ENCODE assay signal across 18 mouse cellular contexts in genomic region chr2:110036265-110036664, GRCm38 (mm10). TPM values are rescaled to one million over a fixed set of nuclear protein-coding genes. Genes with fewer than 3 reads are reported as not detected.
A peak's percentile ranks its signal among the peaks of the same experiment; 100 is the strongest.
DNase-seq lines count a peak whose midpoint lies in the region; ATAC-seq and TF ChIP-seq lines count a peak whose summit lies in the region.
"Had no signal": no experiment of that assay in that cellular context is flagged by ENCODE, and none has a peak within 500 bp of the region (broad histone marks: within the 10 kb centered on the region; RNA-seq: fewer than 3 reads in every experiment).

No protein-coding gene starts in this region.

- intact Hi-C loops in heart, postnatal 10 days (cut with DNase I) = no loop called here

- no peaks in the 10 kb centered on the region for H3K27me3 ChIP-seq in heart, embryonic 14.5 days (ENCODE audit: control insufficient read depth, insufficient read depth, low read length)
- no peaks in the 10 kb centered on the region for H3K27me3 ChIP-seq in liver, postnatal 0 days (ENCODE audit: insufficient read depth, low read length)
- no peaks in the 10 kb centered on the region for H3K27me3 ChIP-seq in liver, embryonic 12.5 days (replicated peaks)
- H3K27me3 ChIP-seq in intestine, embryonic 14.5 days (replicated peaks; ENCODE audit: control insufficient read depth, insufficient read depth, low read length) = no peaks in the 10 kb centered on the region
- no peaks in the 10 kb centered on the region for H3K27me3 ChIP-seq in stomach, embryonic 16.5 days (ENCODE audit: control insufficient read depth, insufficient read depth, low read length)
- H3K27me3 ChIP-seq: embryonic facial prominence, embryonic 15.5 days; hindbrain, embryonic 15.5 days; neural tube, embryonic 13.5 days had no signal

- H3K9ac ChIP-seq in heart, embryonic 14.5 days (ENCODE audit: low read length) = peak overlapping the region; percentile 6; the same call in 1 of the 2 replicates
- H3K9ac ChIP-seq in liver, postnatal 0 days (replicated peaks) = no peak overlapping the region
- no peak overlapping the region for H3K9ac ChIP-seq in liver, embryonic 12.5 days
- H3K9ac ChIP-seq in intestine, embryonic 14.5 days (ENCODE audit: low read length) = no peak overlapping the region
- H3K9ac ChIP-seq in stomach, embryonic 16.5 days (ENCODE audit: low read length) = no peak overlapping the region
- H3K9ac ChIP-seq: embryonic facial prominence, embryonic 15.5 days; hindbrain, embryonic 15.5 days; liver, embryonic 14.5 days; neural tube, embryonic 13.5 days had no signal

- H3K4me2 ChIP-seq in heart, embryonic 14.5 days (ENCODE audit: low read length) = peak overlapping the region; percentile 40
- 0 out of 2 replicates have a peak overlapping the region, but pooled peaks have one; percentile 36 for H3K4me2 ChIP-seq in liver, postnatal 0 days (ENCODE audit: low read depth, low read length)
- H3K4me2 ChIP-seq in liver, embryonic 12.5 days = no peak overlapping the region
- 0 out of 2 replicates have a peak overlapping the region, but pooled peaks have one; percentile 20 for H3K4me2 ChIP-seq in intestine, embryonic 14.5 days (ENCODE audit: low read length)
- H3K4me2 ChIP-seq in stomach, embryonic 16.5 days (ENCODE audit: low read depth, low read length) = no peak overlapping the region
- H3K4me2 ChIP-seq: embryonic facial prominence, embryonic 15.5 days; hindbrain, embryonic 15.5 days; neural tube, embryonic 13.5 days had no signal

- no peak for DNase-seq in heart, postnatal 10 days
- no peak for DNase-seq in liver, postnatal 0 days
- no peak for DNase-seq in intestine, embryonic 14.5 days (ENCODE audit: low spot score)
- no peak for DNase-seq in cerebellum, adult 8-10 months
- no peak for DNase-seq in lung, postnatal 10 days
- DNase-seq: cerebellum, adult 18-20 months; heart, adult 18-20 months; kidney, postnatal 36 days; layer of hippocampus, postnatal 36 days; lung, postnatal 4 days had no signal

- H3K9me3 ChIP-seq in heart, embryonic 14.5 days (ENCODE audit: control insufficient read depth, low read length) = no peaks in the 10 kb centered on the region
- H3K9me3 ChIP-seq in liver, postnatal 0 days (ENCODE audit: low read length) = no peaks in the 10 kb centered on the region
- no peaks in the 10 kb centered on the region for H3K9me3 ChIP-seq in liver, embryonic 12.5 days (replicated peaks)
- H3K9me3 ChIP-seq in intestine, embryonic 14.5 days (ENCODE audit: control insufficient read depth, low read length) = no peaks in the 10 kb centered on the region
- no peaks in the 10 kb centered on the region for H3K9me3 ChIP-seq in stomach, embryonic 16.5 days (replicated peaks; ENCODE audit: control insufficient read depth, low read length)
- H3K9me3 ChIP-seq: embryonic facial prominence, embryonic 15.5 days; hindbrain, embryonic 15.5 days; neural tube, embryonic 13.5 days had no signal

- H3K4me1 ChIP-seq in heart, embryonic 14.5 days (ENCODE audit: control insufficient read depth in 2 of 2, insufficient read depth in 2 of 2, low read length in 2 of 2) = peaks cover 0 to 22% of the 10 kb centered on the region in 2 experiments; a peak in 2 of 4 replicates
- H3K4me1 ChIP-seq in liver, postnatal 0 days (ENCODE audit: insufficient read depth) = 0 out of 2 replicates have a peak, but pooled peaks cover 3% of the 10 kb centered on the region
- H3K4me1 ChIP-seq in liver, embryonic 12.5 days = peaks cover 5% of the 10 kb centered on the region; the same call in 1 of the 2 replicates
- peaks cover 15% of the 10 kb centered on the region for H3K4me1 ChIP-seq in intestine, embryonic 14.5 days (replicated peaks; ENCODE audit: control insufficient read depth, insufficient read depth, low read length)
- peaks cover 12% of the 10 kb centered on the region for H3K4me1 ChIP-seq in stomach, embryonic 16.5 days (ENCODE audit: control insufficient read depth, insufficient read depth, low read length)

- WGBS in heart, embryonic 14.5 days = 27% methylated on average over 4 of the region's 4 CpGs
- 56% methylated on average over 4 of the region's 4 CpGs for WGBS in liver, postnatal 0 days (ENCODE audit: insufficient replicate concordance)
- 63% methylated on average over 4 of the region's 4 CpGs for WGBS in liver, embryonic 12.5 days (ENCODE audit: insufficient replicate concordance)
- 8% methylated on average over 4 of the region's 4 CpGs for WGBS in intestine, embryonic 14.5 days
- WGBS in stomach, embryonic 16.5 days = 18% methylated on average over 4 of the region's 4 CpGs

- ATAC-seq in heart, embryonic 14.5 days (ENCODE audit: insufficient number of reproducible peaks, insufficient read depth, low FRiP score, low read depth) = no peak
- no peak for ATAC-seq in liver, postnatal 0 days
- ATAC-seq in liver, embryonic 12.5 days = no peak
- ATAC-seq in intestine, embryonic 14.5 days (replicated peaks; ENCODE audit: low FRiP score, low TSS enrichment, low read depth) = peak; percentile 81
- peak; percentile 56; the same call in 1 of the 2 replicates for ATAC-seq in stomach, embryonic 16.5 days (ENCODE audit: insufficient read depth, low FRiP score)
- ATAC-seq: forebrain, embryonic 14.5 days had no signal

- peaks cover 28% of the 10 kb centered on the region for H3K36me3 ChIP-seq in heart, embryonic 14.5 days (ENCODE audit: control insufficient read depth, insufficient read depth, low read length)
- peaks cover 4% of the 10 kb centered on the region for H3K36me3 ChIP-seq in liver, postnatal 0 days (replicated peaks; ENCODE audit: insufficient read depth, low read length)
- peaks cover 27% of the 10 kb centered on the region for H3K36me3 ChIP-seq in liver, embryonic 12.5 days
- peaks cover 29% of the 10 kb centered on the region for H3K36me3 ChIP-seq in intestine, embryonic 14.5 days (ENCODE audit: control insufficient read depth, insufficient read depth, low read length)
- 0 out of 2 replicates have a peak, but pooled peaks cover 3% of the 10 kb centered on the region for H3K36me3 ChIP-seq in stomach, embryonic 16.5 days (ENCODE audit: control insufficient read depth, insufficient read depth, low read length)

- no peak for TF ChIP-seq EP300 in liver, postnatal 0 days (IDR thresholded peaks at IDR 0.05; ENCODE audit: low read depth)

- no peak for TF ChIP-seq CTCF in liver, postnatal 0 days (IDR thresholded peaks at IDR 0.05; ENCODE audit: low read depth)

- H3K27ac ChIP-seq in heart, embryonic 14.5 days (replicated peaks in 1 of 2; ENCODE audit: control insufficient read depth in 1 of 2, insufficient read depth in 1 of 2, low read depth in 2 of 2, low read length in 2 of 2) = peak overlapping the region in 1 of 2 experiments; percentile 56; a peak in 2 of 4 replicates
- no peak overlapping the region for H3K27ac ChIP-seq in liver, postnatal 0 days (ENCODE audit: low read depth)
- H3K27ac ChIP-seq in liver, embryonic 12.5 days = no peak overlapping the region
- H3K27ac ChIP-seq in intestine, embryonic 14.5 days (ENCODE audit: low read depth) = 0 out of 2 replicates have a peak overlapping the region, but pooled peaks have one; percentile 16
- H3K27ac ChIP-seq in stomach, embryonic 16.5 days (ENCODE audit: low read length) = peak overlapping the region; percentile 19; the same call in 1 of the 2 replicates
- H3K27ac ChIP-seq: embryonic facial prominence, embryonic 15.5 days; hindbrain, embryonic 15.5 days; liver, embryonic 14.5 days; neural tube, embryonic 13.5 days had no signal

- no peak overlapping the region for H3K4me3 ChIP-seq in heart, embryonic 14.5 days (ENCODE audit: control insufficient read depth in 1 of 2, insufficient read depth in 1 of 2, low read depth in 1 of 2, low read length in 2 of 2)
- H3K4me3 ChIP-seq in liver, postnatal 0 days (ENCODE audit: low read depth, low read length) = no peak overlapping the region
- H3K4me3 ChIP-seq in liver, embryonic 12.5 days = no peak overlapping the region
- no peak overlapping the region for H3K4me3 ChIP-seq in intestine, embryonic 14.5 days (ENCODE audit: low read depth, low read length)
- H3K4me3 ChIP-seq in stomach, embryonic 16.5 days (replicated peaks; ENCODE audit: low read length) = no peak overlapping the region
- H3K4me3 ChIP-seq: embryonic facial prominence, embryonic 15.5 days; hindbrain, embryonic 15.5 days; neural tube, embryonic 13.5 days had no signal

RNA-seq across cellular contexts. Expression of gene Ccdc34, which starts 18.6 kb away (rescaled TPM):
- polyA plus RNA-seq in heart, embryonic 14.5 days (2014; fragmentation: Nextera tagmentation; extraction: Ambion mirVana) = 25.4 and 27.8 TPM in 2 replicates
- total RNA-seq in heart, postnatal 10 days (2021) = 10 to 100 TPM; 12.4 to 14.0 TPM
- polyA plus RNA-seq in liver, postnatal 0 days (2015; fragmentation: Nextera tagmentation; extraction: Ambion mirVana) = 14.5 and 14.6 TPM in 2 replicates
- polyA plus RNA-seq in liver, embryonic 12.5 days (2016; fragmentation: Nextera tagmentation; extraction: Ambion mirVana) = 26.8 and 28.3 TPM in 2 replicates
- 54.7 and 58.7 TPM in 2 replicates for polyA plus RNA-seq in intestine, embryonic 14.5 days (2014; fragmentation: Nextera tagmentation; extraction: Ambion mirVana)
- 32.9 and 37.0 TPM in 2 replicates for polyA plus RNA-seq in stomach, embryonic 16.5 days (2015; fragmentation: Nextera tagmentation; extraction: Ambion mirVana)

Comparison
In these comparisons a context has a peak if more than half of its experiments do, and no peak if none do; other contexts are left out.
1. H3K4me2 ChIP-seq: peak in heart, embryonic 14.5 days (single experiment), liver, postnatal 0 days (single experiment) and intestine, embryonic 14.5 days (single experiment); none in liver, embryonic 12.5 days (single experiment) and stomach, embryonic 16.5 days (single experiment).
2. ATAC-seq: peak in intestine, embryonic 14.5 days (single experiment) and stomach, embryonic 16.5 days (single experiment); none in heart, embryonic 14.5 days (single experiment), liver, postnatal 0 days (single experiment) and liver, embryonic 12.5 days (single experiment).
3. H3K27ac ChIP-seq: peak in intestine, embryonic 14.5 days (single experiment) and stomach, embryonic 16.5 days (single experiment); none in liver, postnatal 0 days (single experiment) and liver, embryonic 12.5 days (single experiment).